Comparison of ENCODE assay signal across 27 mouse cellular contexts in genomic region chr1:88921401-88921800, GRCm38 (mm10).
"Had no signal": no experiment of that assay in that cellular context is flagged by ENCODE, and none has a peak within 500 bp of the region (broad histone marks: within the 10 kb centered on the region; RNA-seq: fewer than 3 reads in every experiment).

No protein-coding gene starts in this region.

- H3K4me1 ChIP-seq: liver, embryonic 13.5 days had no signal

- H3K27ac ChIP-seq: gastrocnemius, adult 2 months; heart, adult 2 months; heart, embryonic 13.5 days; heart, embryonic 15.5 days; hindbrain, embryonic 10.5 days; hindbrain, embryonic 12.5 days; hindbrain, embryonic 14.5 days; intestine, embryonic 15.5 days; layer of hippocampus, adult 2 months; left cerebral cortex, adult 2 months; limb, embryonic 13.5 days; liver, embryonic 13.5 days had no signal

- H3K4me2 ChIP-seq: heart, embryonic 11.5 days; heart, embryonic 13.5 days; heart, embryonic 15.5 days; hindbrain, embryonic 12.5 days; hindbrain, embryonic 14.5 days; intestine, embryonic 15.5 days; limb, embryonic 13.5 days; liver, embryonic 11.5 days; liver, embryonic 13.5 days had no signal

- DNase-seq: gastrocnemius, adult 2 months; gastrocnemius, postnatal 10 days; gastrocnemius, postnatal 25 days; heart, adult 2 months; heart, postnatal 14 days; heart, postnatal 4 days; kidney, adult 18-20 months; kidney, adult 8-10 months; kidney, postnatal 10 days; kidney, postnatal 25 days; kidney, postnatal 4 days; liver; liver, embryonic 13.5 days had no signal

- H3K9me3 ChIP-seq: heart, embryonic 15.5 days; intestine, embryonic 15.5 days; limb, embryonic 13.5 days; liver, embryonic 13.5 days had no signal

- ATAC-seq: hindbrain, embryonic 16.5 days; inflammation-experienced regulatory T-cells, adult 6 months; intestine, embryonic 15.5 days; intestine, postnatal 0 days had no signal

- H3K36me3 ChIP-seq: heart, embryonic 13.5 days; heart, embryonic 15.5 days; hindbrain, embryonic 10.5 days; hindbrain, embryonic 12.5 days; intestine, embryonic 15.5 days; limb, embryonic 13.5 days; liver, embryonic 13.5 days had no signal

- H3K4me3 ChIP-seq: gastrocnemius, adult 2 months; heart, adult 2 months; heart, embryonic 13.5 days; heart, embryonic 15.5 days; hindbrain, embryonic 10.5 days; hindbrain, embryonic 12.5 days; intestine, embryonic 15.5 days; layer of hippocampus, adult 2 months; left cerebral cortex, adult 2 months; limb, embryonic 13.5 days; liver, embryonic 13.5 days had no signal

- H3K27me3 ChIP-seq: heart, embryonic 13.5 days; heart, embryonic 15.5 days; hindbrain, embryonic 12.5 days; intestine, embryonic 15.5 days; limb, embryonic 13.5 days; liver, embryonic 13.5 days had no signal

- H3K9ac ChIP-seq: heart, embryonic 13.5 days; heart, embryonic 15.5 days; hindbrain, embryonic 12.5 days; hindbrain, embryonic 14.5 days; intestine, embryonic 15.5 days; limb, embryonic 13.5 days; liver, embryonic 13.5 days had no signal
